Mouse (Mus musculus) forebrain, embryonic 16.5 days (tissue): Measurements from ENCODE around the gene Nrxn1. TPM values are rescaled to one million over a fixed set of nuclear protein-coding genes. Genes with fewer than 3 reads are reported as not detected.

Source experiments
- ATAC-seq: fragments of 200-750 bp; cut with Nextera tagmentation; 2 replicates; pipeline ENCODE4 v1.8.0; 2017; ENCODE audit warnings: mild to moderate bottlenecking, moderate library complexity
- H3K27ac ChIP-seq: fragments of 300-500 bp; sonication (generic); 2 replicates; pipeline ENCODE4 v1.5.1; 2014; ENCODE audit warnings: low read length, control low read depth
- H3K27me3 ChIP-seq: fragments of 300-500 bp; sonication (generic); replicated peaks from 2 replicates; pipeline ENCODE4 v1.6.1; 2014; ENCODE audit warnings: low read length; ENCODE audit not compliant: control insufficient read depth, insufficient read depth
- H3K36me3 ChIP-seq: fragments of 300-500 bp; sonication (generic); 2 replicates; pipeline ENCODE4 v1.6.1; 2014; ENCODE audit not compliant: control insufficient read depth, insufficient read depth
- H3K4me1 ChIP-seq: fragments of 300-500 bp; sonication (generic); replicated peaks from 2 replicates; pipeline ENCODE4 v1.6.1; 2014; ENCODE audit warnings: low read length; ENCODE audit not compliant: control insufficient read depth, insufficient read depth
- H3K4me2 ChIP-seq: fragments of 300-500 bp; sonication (generic); 2 replicates; pipeline ENCODE4 v1.6.1; 2014; ENCODE audit warnings: mild to moderate bottlenecking, low read length, control low read depth
- H3K4me3 ChIP-seq: fragments of 300-500 bp; sonication (generic); replicated peaks from 2 replicates; pipeline ENCODE4 v1.5.1; 2014; ENCODE audit warnings: mild to moderate bottlenecking, low read length, control low read depth
- H3K9ac ChIP-seq: fragments of 300-500 bp; sonication (generic); replicated peaks from 2 replicates; pipeline ENCODE4 v1.6.1; 2014; ENCODE audit warnings: low read depth, low read length, control low read depth
- H3K9me3 ChIP-seq: fragments of 300-500 bp; sonication (generic); 2 replicates; pipeline ENCODE4 v1.6.1; 2016; ENCODE audit warnings: low read length; ENCODE audit not compliant: control insufficient read depth
- WGBS: fragments of 180-500 bp; shearing (Covaris S2); extraction: QIAGEN DNeasy Blood & Tissue Kit; methylation state at CpG from one replicate; pipeline ENCODE4 v1.1.7; 2014; 5-methylcytosine and 5-hydroxymethylcytosine counted together
- polyA plus RNA-seq: library from polyadenylated mRNA; unstranded; fragments of >200 nt; fragmentation: Nextera tagmentation; extraction: Ambion mirVana; gene quantifications from 2 replicates; pipeline ENCODE4 v1.2.1, GENCODE M21; 2015

Nrxn1 gene
- polyA plus RNA-seq, 1 experiment from 2014 or later = 198 TPM

DNA sequence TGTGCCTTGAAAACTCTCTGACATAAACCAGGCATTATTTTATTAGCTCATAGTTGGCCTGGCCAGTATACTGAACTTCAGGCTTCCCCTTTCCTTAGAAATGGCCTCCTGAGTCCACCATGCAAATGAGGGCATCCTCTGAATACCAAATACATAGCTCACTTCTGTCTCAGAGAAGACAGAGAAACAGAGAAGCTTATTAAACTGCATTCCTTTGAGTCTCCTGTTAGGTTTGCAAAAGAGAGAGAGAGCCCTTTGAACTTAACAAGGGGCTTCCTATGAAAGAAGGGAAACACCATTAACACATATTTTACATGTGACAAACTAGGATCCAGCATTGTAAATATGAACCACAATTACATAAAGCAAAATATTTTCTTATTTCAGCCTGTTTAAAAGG lies 506.0 kb downstream of the Nrxn1 start:
- Histone ChIP-seq H3K27ac (no peak overlapping the region), H3K4me3 (no peak overlapping the region), H3K4me2 (no peak overlapping the region), H3K36me3 (no peaks in the 10 kb centered on the region), H3K9me3 (no peaks in the 10 kb centered on the region), H3K27me3 (no peaks in the 10 kb centered on the region), H3K9ac (no peak overlapping the region), H3K4me1 (peaks cover 9% of the 10 kb centered on the region; the same call in 1 of the 2 replicates)
- ATAC-seq = no peak

DNA sequence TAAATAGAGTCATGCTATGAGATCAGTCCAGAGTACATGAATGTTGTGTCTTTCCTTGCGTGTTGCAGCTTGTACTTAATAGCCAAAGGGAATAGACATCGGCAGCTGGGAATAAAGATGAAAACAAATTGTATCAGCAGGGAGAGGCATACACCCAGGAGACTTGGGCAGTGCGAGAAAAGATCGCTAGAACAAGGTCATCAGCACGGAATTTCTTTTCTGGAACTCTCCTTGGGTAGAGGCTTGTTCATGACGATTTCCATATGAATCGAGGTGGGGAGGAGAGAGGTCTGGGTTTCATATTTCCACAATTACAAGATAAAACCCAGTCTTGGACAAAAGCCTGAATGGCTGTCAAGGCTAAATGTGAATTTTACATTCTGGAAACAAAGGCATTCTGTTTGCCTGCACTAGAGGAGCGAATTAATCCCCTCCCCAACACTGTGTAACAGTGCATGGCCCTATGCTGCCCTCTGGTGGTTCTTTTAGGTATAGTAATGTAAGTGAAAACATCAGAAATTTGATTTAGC lies 508.1 kb downstream of the Nrxn1 start:
- peak; percentile 94 for ATAC-seq
- Histone ChIP-seq H3K27me3 (no peaks in the 10 kb centered on the region), H3K36me3 (no peaks in the 10 kb centered on the region), H3K9me3 (no peaks in the 10 kb centered on the region), H3K27ac (peak overlapping the region; percentile 36), H3K9ac (0 out of 2 replicates have a peak overlapping the region, but pooled peaks have one; percentile 18), H3K4me2 (peak overlapping the region; percentile 34), H3K4me3 (peak overlapping the region; percentile 24; the same call in 1 of the 2 replicates), H3K4me1 (peaks cover 9% of the 10 kb centered on the region; the same call in 1 of the 2 replicates)
- WGBS = 8% methylated on average over 8 of the region's 8 CpGs

DNA sequence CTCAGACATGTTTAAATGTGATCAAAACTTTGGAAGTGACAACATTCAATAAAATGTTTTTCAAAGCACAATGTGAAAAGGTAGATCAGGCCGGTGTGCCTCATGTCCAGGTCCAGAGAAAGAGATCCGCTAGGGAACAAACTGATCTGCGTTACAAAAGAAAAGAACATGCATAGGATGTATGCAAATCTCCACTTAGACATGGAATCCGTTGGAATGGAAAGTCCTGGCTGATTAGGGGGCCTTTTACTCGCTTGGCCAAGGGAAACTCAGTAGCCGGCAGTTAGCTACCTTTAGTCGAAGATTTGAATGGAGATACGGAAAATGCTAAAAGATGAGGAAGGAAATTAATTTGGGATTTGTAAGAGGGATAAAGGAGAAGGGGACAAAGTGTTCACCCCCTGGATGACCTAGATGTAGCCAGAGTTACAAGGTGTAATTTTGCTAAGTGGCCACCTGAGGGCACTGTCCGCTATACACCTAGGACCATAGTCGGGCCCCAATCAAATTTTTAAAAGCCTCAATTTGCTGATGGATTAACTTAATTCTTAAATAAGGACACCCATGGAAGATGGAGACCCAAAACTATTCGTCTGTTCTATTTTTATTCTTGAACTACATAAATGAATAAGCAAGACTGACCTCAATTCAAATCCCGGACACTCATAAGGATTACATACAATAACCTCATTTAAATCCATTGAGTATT lies 508.9 kb downstream of the Nrxn1 start:
- Histone ChIP-seq H3K9ac (no peak overlapping the region), H3K4me1 (peaks cover 9% of the 10 kb centered on the region; the same call in 1 of the 2 replicates), H3K36me3 (no peaks in the 10 kb centered on the region), H3K27ac (no peak overlapping the region), H3K9me3 (no peaks in the 10 kb centered on the region), H3K4me3 (no peak overlapping the region), H3K27me3 (no peaks in the 10 kb centered on the region), H3K4me2 (no peak overlapping the region)
- 30% methylated on average over 12 of the region's 12 CpGs for WGBS
- peak; percentile 38; the same call in 1 of the 2 replicates for ATAC-seq

DNA sequence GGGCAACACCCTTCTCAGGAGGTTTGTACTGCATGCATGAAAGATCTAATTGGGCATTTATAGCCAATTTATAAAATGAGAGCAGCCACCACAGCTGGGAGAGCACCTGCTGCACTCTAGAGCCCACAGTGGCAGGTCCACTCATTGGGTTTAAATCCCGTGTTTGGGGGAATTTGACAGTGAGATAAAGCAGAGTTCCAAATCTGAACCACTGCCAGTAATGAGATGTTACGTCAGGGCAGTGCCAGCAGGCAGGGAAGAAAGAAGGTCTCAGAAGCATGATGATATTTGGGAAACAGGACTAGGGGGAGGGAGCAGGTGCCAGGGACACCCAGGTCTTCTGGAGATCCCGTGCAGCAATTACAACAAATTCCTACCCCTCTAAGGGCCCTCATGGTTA lies 509.7 kb downstream of the Nrxn1 start:
- Histone ChIP-seq H3K27me3 (no peaks in the 10 kb centered on the region), H3K4me3 (no peak overlapping the region), H3K4me2 (no peak overlapping the region), H3K27ac (no peak overlapping the region), H3K9me3 (no peaks in the 10 kb centered on the region), H3K36me3 (no peaks in the 10 kb centered on the region), H3K4me1 (peaks cover 9% of the 10 kb centered on the region; the same call in 1 of the 2 replicates), H3K9ac (no peak overlapping the region)
- 0 out of 2 replicates have a peak, but pooled peaks have one; percentile 7 for ATAC-seq
- WGBS = 24% methylated on average over 3 of the region's 3 CpGs

DNA sequence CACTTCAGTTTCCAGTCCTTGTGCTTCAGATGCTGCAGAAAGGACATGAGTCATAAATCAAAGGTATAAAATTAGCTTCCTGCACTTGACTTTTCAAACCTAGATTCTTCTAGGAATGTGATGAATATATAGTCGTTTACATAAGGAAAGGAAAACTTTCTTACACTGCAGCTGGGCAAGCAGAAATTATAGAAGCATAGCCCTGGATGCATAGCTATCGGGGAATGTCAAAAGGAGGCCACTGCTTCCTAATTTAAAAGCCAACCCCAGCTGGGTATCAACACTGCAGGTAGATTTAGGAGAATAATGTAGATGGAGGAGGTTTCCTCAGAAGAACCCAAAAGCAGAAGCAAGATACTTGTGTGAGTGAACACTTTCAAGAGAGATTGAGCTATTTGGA lies 523.0 kb downstream of the Nrxn1 start:
- Histone ChIP-seq H3K27me3 (no peaks in the 10 kb centered on the region), H3K4me3 (no peak overlapping the region), H3K4me2 (no peak overlapping the region), H3K4me1 (no peaks in the 10 kb centered on the region), H3K9ac (no peak overlapping the region), H3K36me3 (no peaks in the 10 kb centered on the region), H3K27ac (no peak overlapping the region), H3K9me3 (no peaks in the 10 kb centered on the region)
- no peak for ATAC-seq
- 83% methylated on average over 2 of the region's 2 CpGs for WGBS

DNA sequence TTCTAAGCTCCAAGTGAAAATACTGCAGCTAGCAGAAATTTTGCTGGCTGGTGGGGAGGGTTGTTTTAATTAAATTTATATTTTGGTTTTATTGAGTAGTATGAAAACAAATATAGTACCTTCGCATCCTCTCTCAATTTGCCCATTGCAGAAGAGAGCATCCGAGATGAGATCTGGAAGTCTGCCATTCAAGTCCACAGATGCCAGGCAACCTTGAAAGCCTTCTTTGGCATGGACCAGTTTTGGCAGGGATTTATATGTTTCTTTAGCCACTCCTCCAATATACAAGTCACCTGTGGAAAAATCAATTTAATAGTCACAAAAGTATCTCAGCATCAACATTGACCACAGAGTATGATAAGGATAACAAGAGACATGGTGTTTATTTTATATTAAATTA lies 527.7 kb downstream of the Nrxn1 start:
- 57% methylated on average over 2 of the region's 2 CpGs for WGBS

DNA sequence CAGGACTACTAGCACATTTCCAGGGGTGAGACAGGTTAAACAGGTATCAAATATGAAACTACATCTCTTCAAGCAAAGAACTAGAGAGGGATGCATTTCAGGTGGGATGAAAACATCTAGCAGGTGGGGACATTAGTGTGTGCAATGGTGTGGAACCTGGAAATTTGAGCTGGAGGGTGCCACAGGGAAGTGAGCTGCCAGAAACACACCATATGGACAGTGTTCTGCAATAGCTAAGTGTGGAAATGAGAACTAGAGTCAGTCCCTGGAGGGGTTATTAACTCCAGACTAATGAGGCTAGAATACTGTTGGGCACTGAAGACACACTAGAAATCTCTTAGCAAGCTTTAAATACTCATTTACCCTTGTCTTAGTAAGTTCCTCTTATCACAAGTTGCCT lies 536.5 kb downstream of the Nrxn1 start:
- Histone ChIP-seq H3K4me2 (no peak overlapping the region), H3K27me3 (no peaks in the 10 kb centered on the region), H3K9me3 (no peaks in the 10 kb centered on the region), H3K36me3 (no peaks in the 10 kb centered on the region), H3K9ac (no peak overlapping the region), H3K4me3 (no peak overlapping the region), H3K4me1 (no peaks in the 10 kb centered on the region), H3K27ac (no peak overlapping the region)
- ATAC-seq = no peak

More for the DNA sequence above, 527.7 kb downstream of the Nrxn1 start:
- no peaks in the 10 kb centered on the region for H3K4me1 ChIP-seq
- no peaks in the 10 kb centered on the region for H3K36me3 ChIP-seq
- no peak overlapping the region for H3K4me3 ChIP-seq
- no peak for ATAC-seq
- no peaks in the 10 kb centered on the region for H3K27me3 ChIP-seq
- H3K9ac ChIP-seq = no peak overlapping the region
- no peak overlapping the region for H3K4me2 ChIP-seq
- H3K27ac ChIP-seq = no peak overlapping the region
- H3K9me3 ChIP-seq = no peaks in the 10 kb centered on the region

DNA sequence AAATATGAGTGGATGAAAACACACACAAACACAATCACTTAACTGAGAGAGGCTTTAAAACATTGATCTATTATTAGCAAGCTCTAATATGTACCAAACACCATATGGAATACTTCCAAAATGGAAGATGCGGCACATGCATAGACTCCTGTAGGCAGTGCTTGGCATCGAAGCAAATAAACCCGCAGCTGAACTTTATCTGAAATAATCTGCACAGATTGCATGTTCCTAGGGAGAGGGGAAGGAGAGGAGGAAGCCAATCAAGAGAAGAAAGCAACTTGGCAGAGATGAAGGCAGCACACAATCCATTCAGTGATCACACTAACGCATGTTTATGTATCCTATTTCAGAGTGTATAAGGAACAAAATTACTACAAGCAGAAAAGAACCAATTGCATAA lies 542.5 kb downstream of the Nrxn1 start:
- no peaks in the 10 kb centered on the region for H3K36me3 ChIP-seq
- H3K27me3 ChIP-seq = no peaks in the 10 kb centered on the region
- no peaks in the 10 kb centered on the region for H3K9me3 ChIP-seq
- no peak overlapping the region for H3K27ac ChIP-seq
- H3K4me3 ChIP-seq = no peak overlapping the region
- 38% methylated on average over 4 of the region's 4 CpGs for WGBS
- H3K4me1 ChIP-seq = peaks cover 1% of the 10 kb centered on the region
- no peak overlapping the region for H3K9ac ChIP-seq
- H3K4me2 ChIP-seq = no peak overlapping the region
- ATAC-seq = peak; percentile 84

DNA sequence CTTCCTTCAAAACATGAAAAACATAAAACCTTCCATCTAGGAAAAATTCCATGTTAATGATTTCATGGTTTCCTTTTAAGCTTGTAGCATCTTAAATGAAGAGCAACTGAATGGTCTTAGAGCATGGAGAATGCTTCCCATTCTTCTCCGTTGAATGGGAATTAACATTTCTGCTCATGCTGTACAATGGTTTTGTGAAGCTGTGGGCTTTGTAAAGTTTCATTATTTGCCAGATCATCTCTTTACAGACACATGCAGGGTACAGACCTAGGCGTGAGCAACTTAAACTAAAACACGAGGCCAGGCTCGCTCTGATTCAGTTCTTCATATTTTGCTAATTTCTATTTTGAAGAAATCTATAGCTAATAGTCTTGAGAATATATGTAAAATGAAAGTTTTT lies 546.1 kb downstream of the Nrxn1 start:
- Histone ChIP-seq H3K36me3 (no peaks in the 10 kb centered on the region), H3K4me2 (no peak overlapping the region), H3K9ac (no peak overlapping the region), H3K9me3 (no peaks in the 10 kb centered on the region), H3K27ac (no peak overlapping the region), H3K4me1 (peaks cover 12% of the 10 kb centered on the region), H3K27me3 (no peaks in the 10 kb centered on the region), H3K4me3 (no peak overlapping the region)
- no peak for ATAC-seq
- WGBS = 33% methylated on average over 4 of the region's 4 CpGs
